Mouse (Mus musculus): Measurements from ENCODE around the gene Iqch. TPM values are rescaled to one million over a fixed set of nuclear protein-coding genes. Genes with fewer than 3 reads are reported as not detected.
A peak's percentile ranks its signal among the peaks of the same experiment; 100 is the strongest.

Iqch gene
- total RNA-seq, 4 experiments from 2014 or later = 0.18 TPM; not detected in 3

GRCm38 (mm10) chr9:63612565-63613515 lies 10.5 kb upstream of the Iqch start:
- no peak for DNase-seq (ENCODE audit: low spot score in 2 of 2)

GRCm38 (mm10) chr9:63611967-63612366 lies 9.7 kb upstream of the Iqch start:
- no peak for DNase-seq (ENCODE audit: low spot score in 2 of 2)

- no peak for DNase-seq (ENCODE audit: low spot score in 2 of 2)
Observed at GRCm38 (mm10) chr9:63610841-63611366, 8.6 kb upstream of the Iqch start.

- DNase-seq (ENCODE audit: low spot score in 2 of 2) = no peak
Observed at GRCm38 (mm10) chr9:63610231-63610630, 7.9 kb upstream of the Iqch start.

GRCm38 (mm10) chr9:63609776-63610175 lies 7.5 kb upstream of the Iqch start:
- no peak for DNase-seq (ENCODE audit: low spot score in 2 of 2)

GRCm38 (mm10) chr9:63609246-63609645 lies 7.0 kb upstream of the Iqch start:
- no peak for DNase-seq (ENCODE audit: low spot score in 2 of 2)

- no peak for DNase-seq (ENCODE audit: low spot score in 2 of 2)
Observed at GRCm38 (mm10) chr9:63608006-63608405, 5.7 kb upstream of the Iqch start.

- DNase-seq (ENCODE audit: low spot score in 2 of 2) = no peak
Observed at GRCm38 (mm10) chr9:63606594-63606993, 4.3 kb upstream of the Iqch start.

GRCm38 (mm10) chr9:63603849-63604248 lies 1.6 kb upstream of the Iqch start:
- no peak for DNase-seq (ENCODE audit: low spot score in 2 of 2)

GRCm38 (mm10) chr9:63596660-63597059 lies 5.6 kb downstream of the Iqch start:
- peak in 1 of 2 experiments; percentile 60 for DNase-seq (ENCODE audit: low spot score in 2 of 2)

GRCm38 (mm10) chr9:63595652-63596051 lies 6.6 kb downstream of the Iqch start:
- no peak for DNase-seq (ENCODE audit: low spot score in 2 of 2)

- DNase-seq (ENCODE audit: low spot score in 2 of 2) = no peak
Observed at GRCm38 (mm10) chr9:63595032-63595431, 7.3 kb downstream of the Iqch start.

GRCm38 (mm10) chr9:63591661-63592256 lies 10.5 kb downstream of the Iqch start:
- no peak for DNase-seq (ENCODE audit: low spot score in 2 of 2)

- no peak for DNase-seq (ENCODE audit: low spot score in 2 of 2)
Observed at GRCm38 (mm10) chr9:63590592-63590991, 11.7 kb downstream of the Iqch start.

GRCm38 (mm10) chr9:63589209-63589608 lies 13.1 kb downstream of the Iqch start:
- no peak for DNase-seq (ENCODE audit: low spot score in 2 of 2)

- no peak for DNase-seq (ENCODE audit: low spot score in 2 of 2)
Observed at GRCm38 (mm10) chr9:63585251-63585650, 17.0 kb downstream of the Iqch start.

GRCm38 (mm10) chr9:63581778-63582177 lies 20.5 kb downstream of the Iqch start:
- DNase-seq (ENCODE audit: low spot score in 2 of 2) = no peak

GRCm38 (mm10) chr9:63580046-63580445 lies 22.2 kb downstream of the Iqch start:
- DNase-seq (ENCODE audit: low spot score in 2 of 2) = no peak

GRCm38 (mm10) chr9:63579644-63580043 lies 22.6 kb downstream of the Iqch start:
- no peak for DNase-seq (ENCODE audit: low spot score in 2 of 2)

GRCm38 (mm10) chr9:63577469-63577868 lies 24.8 kb downstream of the Iqch start:
- DNase-seq (ENCODE audit: low spot score in 2 of 2) = no peak

- no peak for DNase-seq (ENCODE audit: low spot score in 2 of 2)
Observed at GRCm38 (mm10) chr9:63572874-63573273, 29.4 kb downstream of the Iqch start.

GRCm38 (mm10) chr9:63571895-63572294 lies 30.4 kb downstream of the Iqch start:
- DNase-seq (ENCODE audit: low spot score in 2 of 2) = no peak

Data from layer of hippocampus, adult 8-10 months (tissue).